Mouse (Mus musculus) ES-Bruce4 (cell line): ENCODE measurements around the gene Snx9.

Experiments
- CTCF ChIP-seq: IDR thresholded peaks from one replicate; pipeline ENCODE4 v1.8.1; 2011; ENCODE audit warnings: low read depth, low read length
- EP300 ChIP-seq: IDR thresholded peaks from 2 replicates; pipeline ENCODE4 v1.6.1; 2011; ENCODE audit warnings: low read depth, low read length; ENCODE audit not compliant: insufficient read depth
- POLR2A ChIP-seq: IDR thresholded peaks from one replicate; pipeline ENCODE4 v1.8.1; 2011; ENCODE audit warnings: low read length; ENCODE audit not compliant: insufficient read depth

GRCm38 (mm10) chr17:5958229-5958628 lies 117.1 kb downstream of the Snx9 start:
- TF ChIP-seq CTCF (no peak), EP300 (no peak), POLR2A (no peak)
